Mouse (Mus musculus): ENCODE measurements around the gene Fmnl2. TPM values are rescaled to one million over a fixed set of nuclear protein-coding genes. Genes with fewer than 3 reads are reported as not detected.

Fmnl2 gene
- polyA plus RNA-seq, 1 experiment = 0.77 TPM

GRCm38 (mm10) chr2:52862046-52862759 is 4.5 kb downstream of the Fmnl2 start:
- no peak for DNase-seq (ENCODE audit: low read depth, low spot score)
- 79% methylated on average over 9 of the region's 9 CpGs for WGBS

DNA sequence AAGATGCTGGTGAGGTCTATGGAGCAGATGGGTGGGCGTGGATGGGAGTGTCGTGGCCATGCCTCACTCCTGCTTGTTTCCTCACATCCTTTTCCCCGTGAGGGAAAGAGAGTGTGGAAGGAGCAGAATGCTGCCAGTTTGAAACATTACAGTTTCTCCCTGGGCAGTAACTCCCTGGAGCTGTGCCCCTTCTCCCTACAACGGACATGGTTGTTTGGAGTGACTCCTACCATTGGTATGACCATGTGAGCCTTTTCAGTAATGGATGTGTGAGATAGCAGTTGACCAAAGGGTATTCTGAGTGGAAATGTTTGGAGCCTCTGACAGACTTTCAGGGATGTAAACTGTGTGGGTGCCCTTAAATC is 5.1 kb downstream of the Fmnl2 start:
- no peak for DNase-seq (ENCODE audit: low read depth, low spot score)
- 47% methylated on average over 4 of the region's 4 CpGs for WGBS

DNA sequence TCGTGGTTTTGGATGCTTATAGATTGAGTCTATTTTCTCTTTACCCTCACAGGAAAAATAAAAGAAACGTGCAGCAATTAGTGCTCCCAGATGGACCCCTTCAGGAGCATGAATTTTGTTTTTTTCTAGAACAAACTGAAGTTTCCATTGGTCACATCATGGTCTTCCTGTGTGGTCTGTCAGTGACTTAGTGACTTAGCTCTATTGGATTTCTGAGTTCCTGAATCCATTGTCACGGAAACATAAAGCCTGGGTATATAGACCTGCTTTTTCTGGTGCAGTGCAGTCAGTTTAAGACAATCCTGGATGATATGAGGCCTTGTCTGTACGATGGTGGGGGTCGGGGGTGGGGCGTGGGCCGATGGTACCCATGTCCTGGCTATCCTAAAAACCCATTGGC is 7.0 kb downstream of the Fmnl2 start:
- no peak for DNase-seq (ENCODE audit: low read depth, low spot score)
- WGBS = 90% methylated on average over 7 of the region's 7 CpGs

- 70% methylated on average over 3 of the region's 3 CpGs for WGBS
- DNase-seq (ENCODE audit: low read depth, low spot score) = no peak
Observed at GRCm38 (mm10) chr2:52866151-52866550, 8.5 kb downstream of the Fmnl2 start.

- 70% methylated on average over 9 of the region's 9 CpGs for WGBS
- no peak for DNase-seq (ENCODE audit: low read depth, low spot score)
Observed at GRCm38 (mm10) chr2:52867781-52868180, 10.1 kb downstream of the Fmnl2 start.

- no peak for DNase-seq (ENCODE audit: low read depth, low spot score)
- 35% methylated on average over 5 of the region's 5 CpGs for WGBS
Observed at GRCm38 (mm10) chr2:52868181-52868580, 10.5 kb downstream of the Fmnl2 start.

DNA sequence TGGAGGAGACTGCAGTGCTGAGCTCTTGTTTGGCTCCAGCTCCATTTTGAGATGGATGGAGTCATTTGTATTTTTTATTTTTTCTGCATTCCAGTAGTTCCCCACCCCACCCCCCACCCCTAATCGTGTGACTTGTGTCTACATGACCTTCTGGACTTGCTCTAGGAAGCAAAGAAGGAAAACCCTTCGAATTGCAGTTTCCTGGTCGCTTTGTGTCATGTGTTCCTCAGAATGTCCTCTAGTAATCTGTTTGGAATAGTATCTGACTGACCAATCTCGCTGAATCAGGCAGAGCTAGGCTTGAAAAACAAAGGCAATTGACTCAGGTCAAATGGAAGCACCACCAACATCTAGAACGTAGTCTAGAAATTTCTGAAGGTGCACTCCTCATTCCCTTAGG is 15.0 kb downstream of the Fmnl2 start:
- WGBS = 25% methylated on average over 5 of the region's 5 CpGs
- no peak for DNase-seq (ENCODE audit: low read depth, low spot score)

GRCm38 (mm10) chr2:52873276-52874063 is 15.8 kb downstream of the Fmnl2 start:
- DNase-seq (ENCODE audit: low read depth, low spot score) = no peak
- WGBS = 73% methylated on average over 18 of the region's 18 CpGs

- no peak for DNase-seq (ENCODE audit: low read depth, low spot score)
Observed at GRCm38 (mm10) chr2:52874721-52875120, 17.1 kb downstream of the Fmnl2 start.

DNA sequence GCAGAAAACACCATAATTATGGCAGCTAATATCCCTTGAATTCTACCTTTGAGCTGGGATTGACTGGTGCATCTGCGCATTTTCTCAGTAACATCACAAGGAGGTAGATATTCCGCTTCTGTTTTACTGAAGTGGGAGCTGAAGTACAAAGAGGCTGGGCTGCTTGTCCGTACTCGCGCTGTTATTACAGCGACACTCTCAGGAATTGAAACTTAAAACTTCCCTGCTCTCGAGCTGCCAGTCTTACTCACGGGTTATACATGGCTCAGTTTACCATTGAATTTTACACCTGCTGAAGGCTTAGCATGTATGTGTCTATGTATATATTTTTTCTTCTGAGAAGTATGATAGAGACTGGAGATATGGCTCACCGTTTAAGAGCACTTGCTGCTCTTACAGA is 18.1 kb downstream of the Fmnl2 start:
- DNase-seq (ENCODE audit: low read depth, low spot score) = no peak
- 91% methylated on average over 9 of the region's 9 CpGs for WGBS

DNA sequence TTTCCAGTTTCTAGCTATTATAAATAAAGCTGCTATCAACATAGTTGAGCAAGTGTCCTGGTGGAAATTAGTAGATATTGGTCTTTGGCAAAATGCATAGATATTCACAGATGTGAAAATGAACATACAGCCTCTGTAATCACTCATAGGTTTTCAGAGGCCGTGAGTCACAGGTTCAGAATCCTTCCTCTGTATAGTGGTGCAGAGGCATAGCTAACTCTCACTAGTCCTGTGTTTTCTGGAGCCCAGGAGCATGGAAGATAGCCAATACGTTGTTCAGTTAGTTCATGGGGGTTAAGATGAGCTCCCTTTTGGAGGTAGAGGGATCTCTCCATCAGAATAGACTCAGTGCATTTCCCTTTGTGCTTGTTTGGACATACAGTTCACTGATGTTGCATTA is 25.7 kb downstream of the Fmnl2 start:
- WGBS = 90% methylated on average over 2 of the region's 2 CpGs
- DNase-seq (ENCODE audit: low read depth, low spot score) = no peak

GRCm38 (mm10) chr2:52884082-52884481 is 26.4 kb downstream of the Fmnl2 start:
- DNase-seq (ENCODE audit: low read depth, low spot score) = no peak
- WGBS = 74% methylated on average over 4 of the region's 4 CpGs

GRCm38 (mm10) chr2:52885071-52885470 is 27.4 kb downstream of the Fmnl2 start:
- 20% methylated on average over 3 of the region's 3 CpGs for WGBS
- no peak for DNase-seq (ENCODE audit: low read depth, low spot score)

DNA sequence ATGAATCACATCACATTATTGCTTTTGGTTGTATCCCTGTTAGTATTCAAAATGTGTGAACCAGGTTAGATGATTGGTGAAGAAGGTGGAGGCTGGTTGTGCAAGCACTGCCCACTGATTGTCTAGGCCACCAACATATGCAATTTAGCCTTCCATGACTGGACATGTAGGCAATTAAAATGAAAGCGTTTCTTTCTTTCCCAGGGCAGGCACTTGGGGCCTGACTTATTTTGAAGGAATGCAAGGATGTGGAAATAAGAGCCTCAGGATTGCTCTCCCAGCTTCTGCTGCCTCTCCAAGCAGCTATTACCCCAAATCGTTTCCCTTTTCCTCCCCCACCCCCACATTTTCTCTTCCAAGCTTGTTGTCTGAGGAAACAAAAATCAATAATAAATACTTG is 29.6 kb downstream of the Fmnl2 start:
- WGBS = 53% methylated on average over 2 of the region's 2 CpGs
- no peak for DNase-seq (ENCODE audit: low read depth, low spot score)

DNA sequence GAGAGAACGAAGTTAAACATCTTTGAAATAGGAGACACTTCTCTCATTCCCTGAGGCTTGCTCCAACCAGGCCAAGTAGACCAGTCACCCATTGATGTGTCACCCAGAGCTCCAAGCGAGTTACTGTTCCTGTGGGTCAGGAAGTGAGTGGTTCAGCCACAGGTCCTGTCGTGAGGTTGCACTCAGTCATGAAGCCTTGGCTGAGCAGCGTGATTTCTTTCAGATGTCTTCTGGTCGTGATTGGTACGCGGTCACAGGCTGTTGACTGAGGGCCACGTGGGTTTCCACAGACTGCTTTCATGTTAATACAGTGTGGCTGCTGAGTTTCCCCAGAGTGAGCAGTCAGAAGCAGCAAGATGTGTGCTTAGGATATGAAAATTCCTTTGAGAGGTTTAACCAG is 33.5 kb downstream of the Fmnl2 start:
- 76% methylated on average over 8 of the region's 8 CpGs for WGBS
- no peak for DNase-seq (ENCODE audit: low read depth, low spot score)

DNA sequence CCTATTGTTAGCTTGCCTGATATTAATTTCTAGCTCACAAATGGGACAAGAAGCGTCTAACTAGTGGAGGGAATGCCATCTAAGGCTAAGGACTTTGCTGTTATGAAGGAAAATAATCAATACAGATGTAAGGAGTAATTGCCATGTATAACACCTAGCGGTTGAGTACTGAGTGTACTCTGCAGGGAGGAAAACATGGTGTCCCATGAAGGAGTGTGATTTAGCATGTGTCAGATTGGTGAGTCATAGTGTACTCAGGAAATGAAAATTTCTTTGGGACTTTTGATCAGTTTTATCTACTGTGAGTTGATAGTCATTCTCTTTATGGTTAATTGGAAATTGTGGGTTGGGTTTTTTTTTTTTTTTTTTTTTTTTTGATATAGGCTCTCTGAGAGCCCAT is 34.1 kb downstream of the Fmnl2 start:
- 95% methylated on average over 2 of the region's 2 CpGs for WGBS
- no peak for DNase-seq (ENCODE audit: low read depth, low spot score)

GRCm38 (mm10) chr2:52894983-52895621 is 37.4 kb downstream of the Fmnl2 start:
- WGBS = 26% methylated on average over 6 of the region's 6 CpGs
- DNase-seq (ENCODE audit: low read depth, low spot score) = no peak

GRCm38 (mm10) chr2:52896995-52897394 is 39.3 kb downstream of the Fmnl2 start:
- 32% methylated on average over 3 of the region's 3 CpGs for WGBS
- DNase-seq (ENCODE audit: low read depth, low spot score) = no peak

DNA sequence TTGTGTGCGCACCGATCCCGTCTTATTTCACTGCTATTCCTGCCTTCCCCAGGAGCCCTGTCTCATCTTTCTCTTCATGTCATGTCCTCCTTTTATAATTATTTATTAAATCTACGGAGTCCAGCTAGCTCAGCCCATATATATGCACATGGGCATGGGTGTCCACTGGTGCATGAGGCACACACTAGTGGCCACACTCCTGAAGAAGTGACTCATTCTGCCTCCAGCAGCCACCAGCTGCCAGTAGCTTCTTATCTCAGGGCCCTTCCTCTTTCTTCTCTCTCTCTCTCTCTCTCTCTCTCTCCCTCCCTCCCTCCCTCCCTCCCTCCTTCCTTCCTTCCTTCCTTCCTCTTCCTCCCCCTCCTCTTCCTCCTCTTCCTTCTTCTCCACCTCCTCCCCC is 43.1 kb downstream of the Fmnl2 start:
- 93% methylated on average over 4 of the region's 4 CpGs for WGBS
- DNase-seq (ENCODE audit: low read depth, low spot score) = no peak

DNA sequence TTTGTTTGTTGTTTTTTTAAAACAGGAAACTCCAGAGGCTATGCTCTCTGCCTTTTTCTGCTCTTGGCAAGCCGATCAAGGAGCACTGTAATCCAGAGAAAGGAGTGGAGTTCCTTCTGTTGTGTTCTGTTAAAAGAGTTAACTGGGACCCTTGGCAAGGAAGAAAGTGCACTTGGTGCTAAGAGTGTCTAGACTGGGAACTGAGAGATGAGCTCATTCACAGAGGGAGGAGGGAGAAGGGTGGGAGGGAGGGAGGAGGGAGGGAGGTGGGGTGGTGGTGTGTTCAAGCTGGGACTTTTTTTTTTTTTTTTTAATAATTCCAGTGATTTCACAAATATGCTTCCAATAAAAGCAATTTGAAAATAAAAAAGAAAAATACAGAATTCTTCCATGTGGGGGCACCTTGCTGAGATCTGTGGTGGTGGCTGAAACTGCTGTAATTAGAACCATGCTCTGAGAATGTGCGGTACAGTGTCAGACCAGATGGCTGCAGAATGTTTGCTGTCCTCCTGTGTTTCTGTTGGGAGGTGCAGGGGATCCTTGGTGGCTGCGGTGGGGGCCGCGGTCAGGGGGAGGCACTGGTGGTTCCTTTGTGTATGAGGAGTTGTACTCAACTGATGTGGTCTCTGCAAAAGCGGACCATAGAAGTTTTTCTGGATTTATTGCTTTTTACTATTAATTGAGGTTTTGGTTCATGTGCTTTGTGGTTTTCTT is 43.8 kb downstream of the Fmnl2 start:
- 81% methylated on average over 6 of the region's 6 CpGs for WGBS
- DNase-seq (ENCODE audit: low read depth, low spot score) = no peak
